Mouse (Mus musculus) layer of hippocampus, postnatal 25 days (tissue): ENCODE measurements at regions not wholly inside any gene's neighbourhood (a gene's known extent, or its start where the extent isn't known, plus 50 kb on each side); places are given as distances from the start of the nearest gene placed in this dataset.

Experiments used
- DNase-seq, 2 experiments: peaks; one replicate each; pipeline ENCODE4 v3.0.0; 2022; ENCODE audit warnings: mixed read lengths in 2 of 2, low spot score in 1 of 2; ENCODE audit errors: extremely low spot score in 1 of 2

DNA sequence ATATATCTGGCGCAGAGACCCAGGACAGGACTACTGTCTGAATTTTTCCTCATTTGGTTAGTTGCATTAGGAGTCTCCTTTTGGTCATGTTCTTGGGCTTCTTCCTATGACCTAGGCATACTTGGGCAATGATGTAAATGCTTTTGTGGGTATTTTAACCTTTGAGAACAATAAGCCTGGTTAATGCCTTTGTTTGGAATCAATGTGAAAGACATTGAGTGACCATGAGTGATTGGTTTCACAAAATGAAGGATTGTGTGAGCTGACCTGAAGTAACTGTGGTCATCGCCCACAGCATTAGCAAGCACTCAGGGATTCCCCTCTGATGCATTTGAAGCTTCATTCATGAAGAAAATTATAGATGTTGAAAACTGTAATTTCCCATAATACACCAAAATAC lies 61.9 kb upstream of the Abcb5 start:
- no peak for DNase-seq

DNA sequence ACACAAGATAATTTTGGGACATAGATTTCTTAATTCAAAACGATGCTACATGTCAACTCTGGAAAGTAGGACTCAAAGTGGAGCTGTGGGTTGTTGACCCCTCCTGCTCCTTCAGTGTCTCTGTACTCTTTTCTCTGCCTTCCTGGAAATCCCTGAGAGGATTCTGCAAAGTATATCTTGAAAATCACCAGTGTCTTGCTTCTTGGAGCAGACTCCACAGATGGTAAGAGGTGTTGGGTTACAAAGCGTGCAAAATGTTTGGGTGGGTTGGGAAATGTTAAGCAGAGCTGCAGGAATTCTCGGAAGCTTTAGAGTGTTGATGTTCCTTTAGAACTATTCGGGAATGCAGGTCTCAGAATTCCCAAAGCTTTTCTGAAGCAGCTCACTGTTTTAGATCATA lies 61.5 kb upstream of the Abcb5 start:
- no peak for DNase-seq

DNA sequence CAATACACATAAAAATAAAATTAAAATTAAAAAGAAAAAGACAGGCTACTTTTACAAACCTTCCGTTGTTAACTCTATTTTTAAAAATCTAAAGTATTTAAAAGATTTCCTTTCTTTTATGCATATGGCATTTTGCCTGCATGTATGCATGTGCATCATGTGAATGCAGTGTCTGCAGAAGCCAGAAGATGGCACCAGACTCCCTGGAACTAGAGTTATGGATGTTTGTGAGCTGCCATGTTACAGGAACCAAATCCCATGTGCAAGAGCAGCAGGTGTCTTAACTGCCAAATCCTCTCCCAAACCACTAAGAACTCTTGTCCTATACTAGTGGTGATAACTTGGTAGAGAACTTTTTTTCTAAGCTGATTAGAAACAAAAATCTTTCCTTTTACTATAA lies 60.1 kb upstream of the Abcb5 start:
- DNase-seq = peak in 1 of 2 experiments; percentile 35

DNA sequence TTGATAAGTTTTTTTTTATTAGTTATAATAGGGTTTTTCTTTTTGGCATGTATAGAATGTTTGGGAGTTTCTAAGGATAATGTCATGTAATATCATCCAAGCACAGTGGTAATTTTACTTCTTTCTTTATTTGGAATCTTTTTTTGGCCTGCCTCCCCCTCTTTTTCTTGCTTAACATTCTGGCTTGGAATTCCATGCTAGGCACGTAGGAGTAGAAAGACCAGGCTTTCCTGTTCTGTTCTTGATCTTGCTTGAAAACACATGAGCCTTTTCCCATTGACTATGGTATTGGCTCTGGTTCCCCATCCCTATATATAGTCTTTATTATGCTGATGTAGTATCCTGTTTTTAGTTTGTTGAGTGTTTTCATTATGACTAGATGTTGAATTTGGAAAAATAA lies 57.8 kb upstream of the Abcb5 start:
- DNase-seq = no peak
